Mouse (Mus musculus): Measurements from ENCODE around the gene Ctla4. TPM values are rescaled to one million over a fixed set of nuclear protein-coding genes. Genes with fewer than 3 reads are reported as not detected.

The Ctla4 gene
- total RNA-seq, 2 experiments from 2014 or later = not detected

DNA sequence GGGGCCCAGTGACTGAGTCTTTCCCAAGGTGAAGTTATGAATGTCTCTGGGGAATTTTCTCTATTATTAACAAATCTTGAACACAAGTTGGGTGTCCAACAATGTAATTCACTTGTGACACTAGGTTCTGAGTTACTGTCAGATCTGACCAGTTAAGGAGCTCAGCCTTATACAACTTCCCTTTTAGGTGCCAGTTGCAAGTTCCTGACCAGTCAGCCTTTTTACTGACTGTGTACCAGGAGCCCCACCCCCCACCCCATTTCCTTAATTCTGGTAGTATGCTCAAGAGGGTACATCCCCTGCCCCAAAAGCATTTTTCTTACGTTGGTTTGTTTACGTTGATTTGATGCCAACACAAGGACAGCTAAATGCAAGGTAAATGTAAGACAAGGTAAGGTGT, 21.6 kb upstream of the Ctla4 start:
- no peak for DNase-seq

- DNase-seq = no peak
Measured at GRCm38 (mm10) chr1:60866043-60866442, 20.8 kb upstream of the Ctla4 start.

GRCm38 (mm10) chr1:60868333-60869277, 18.2 kb upstream of the Ctla4 start:
- DNase-seq = peak; percentile 44 to 65

GRCm38 (mm10) chr1:60875267-60875666, 11.5 kb upstream of the Ctla4 start:
- no peak for DNase-seq

- no peak for DNase-seq
Measured at GRCm38 (mm10) chr1:60880116-60880867, 6.5 kb upstream of the Ctla4 start.

DNA sequence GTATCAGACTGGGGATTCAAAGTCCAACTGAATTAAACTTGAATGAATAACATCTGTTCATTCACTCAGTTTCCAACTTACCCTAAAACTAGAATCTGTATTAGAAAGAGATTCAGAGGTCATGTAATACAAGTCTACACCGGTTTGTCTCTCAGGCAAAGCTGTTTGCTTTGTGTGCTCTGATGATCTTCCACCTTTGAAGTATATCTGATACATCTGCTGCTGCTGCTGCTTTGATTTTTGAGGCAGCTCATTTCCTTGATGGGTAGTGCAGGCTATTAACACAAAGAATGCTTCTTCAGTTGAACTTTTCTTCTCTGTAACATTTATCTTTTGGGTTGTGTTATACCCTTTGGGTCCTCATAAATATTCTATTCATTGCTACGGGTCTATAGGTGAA, 4.0 kb upstream of the Ctla4 start:
- no peak for DNase-seq

DNA sequence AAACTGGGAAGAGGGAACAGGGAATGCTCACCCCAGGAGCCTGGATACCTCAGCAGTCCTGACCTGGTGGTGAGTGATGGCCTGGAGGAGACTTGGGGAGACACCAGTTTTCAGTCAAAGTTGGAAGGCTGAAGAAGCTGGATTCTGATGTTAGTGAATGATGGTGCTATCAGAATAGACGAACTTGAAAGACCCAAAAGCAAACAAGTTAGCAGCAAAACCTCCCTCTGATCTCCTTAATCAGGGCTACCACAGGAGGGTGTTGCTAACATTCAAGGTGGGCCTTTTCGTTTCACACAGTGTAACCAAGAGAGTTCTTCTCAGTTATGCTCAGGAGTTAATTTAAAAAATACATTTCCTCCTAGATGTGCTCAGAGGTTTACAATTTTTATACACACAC, 3.5 kb upstream of the Ctla4 start:
- DNase-seq = no peak

- DNase-seq = no peak
Measured at GRCm38 (mm10) chr1:60884611-60885010, 2.2 kb upstream of the Ctla4 start.

GRCm38 (mm10) chr1:60898127-60898932, 11.5 kb downstream of the Ctla4 start:
- DNase-seq = no peak

- no peak for DNase-seq
Measured at GRCm38 (mm10) chr1:60898933-60899210, 12.1 kb downstream of the Ctla4 start.

- DNase-seq = no peak
Measured at GRCm38 (mm10) chr1:60899244-60899643, 12.4 kb downstream of the Ctla4 start.

DNA sequence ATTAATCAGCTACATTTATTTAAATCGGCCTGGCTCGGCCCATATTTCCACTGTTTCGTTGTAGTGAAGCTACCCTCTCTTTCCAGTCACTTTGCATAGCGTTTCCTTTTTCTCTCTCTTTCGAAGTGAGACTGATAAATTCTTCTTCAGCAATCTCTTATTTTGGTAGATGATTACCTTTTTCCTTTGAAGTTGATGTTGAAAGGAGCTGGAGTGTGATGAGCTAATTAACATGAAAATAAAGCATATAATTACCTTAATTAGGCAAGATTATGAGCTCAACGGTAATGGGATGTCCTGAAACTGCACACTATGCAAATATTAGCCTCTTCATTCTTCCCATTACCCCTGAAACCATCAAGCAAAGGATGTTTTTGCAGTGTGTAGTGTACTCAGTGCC, 15.7 kb downstream of the Ctla4 start:
- DNase-seq = no peak

DNA sequence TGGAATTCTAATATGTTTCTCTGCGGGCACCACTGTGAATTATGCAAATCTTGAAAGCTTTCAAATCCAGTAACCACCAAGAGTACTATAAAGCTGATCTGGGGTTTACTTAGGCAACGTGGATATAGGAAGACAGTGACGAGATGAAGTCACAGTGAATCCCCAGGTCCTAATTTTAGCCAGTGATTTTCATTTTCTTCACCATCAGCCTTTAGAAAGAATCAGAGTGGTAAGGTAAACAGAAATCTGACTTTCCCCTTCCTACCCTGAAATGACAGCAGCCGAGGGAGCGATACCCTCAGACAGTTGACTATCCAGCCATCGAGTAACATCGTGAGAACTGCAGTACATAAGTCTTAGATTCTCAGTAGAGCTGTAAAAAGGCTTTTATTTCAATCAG, 16.3 kb downstream of the Ctla4 start:
- DNase-seq = no peak

- DNase-seq = no peak
Measured at GRCm38 (mm10) chr1:60904456-60904978, 17.7 kb downstream of the Ctla4 start.

DNA sequence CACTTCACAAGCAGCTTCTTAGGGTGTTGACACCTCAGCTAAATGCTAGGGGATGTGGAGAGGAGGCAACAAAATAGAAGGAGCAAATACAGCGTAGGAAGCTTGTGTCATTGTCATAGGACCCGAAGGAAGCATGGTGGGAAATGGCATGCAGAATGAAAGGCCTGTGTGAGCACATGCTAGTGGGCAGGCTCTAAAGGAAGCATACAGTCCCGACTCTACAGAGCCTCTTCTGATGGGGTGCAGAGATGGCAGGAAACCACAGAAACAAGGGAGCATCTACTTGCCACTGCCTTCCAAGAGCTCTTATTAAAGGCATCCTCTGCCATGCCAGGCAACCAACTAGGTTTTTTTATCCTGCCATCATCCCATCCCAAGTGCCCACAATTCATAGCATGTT, 20.7 kb downstream of the Ctla4 start:
- no peak for DNase-seq

- DNase-seq = no peak
Measured at GRCm38 (mm10) chr1:60908751-60909161, 22.0 kb downstream of the Ctla4 start.

DNA sequence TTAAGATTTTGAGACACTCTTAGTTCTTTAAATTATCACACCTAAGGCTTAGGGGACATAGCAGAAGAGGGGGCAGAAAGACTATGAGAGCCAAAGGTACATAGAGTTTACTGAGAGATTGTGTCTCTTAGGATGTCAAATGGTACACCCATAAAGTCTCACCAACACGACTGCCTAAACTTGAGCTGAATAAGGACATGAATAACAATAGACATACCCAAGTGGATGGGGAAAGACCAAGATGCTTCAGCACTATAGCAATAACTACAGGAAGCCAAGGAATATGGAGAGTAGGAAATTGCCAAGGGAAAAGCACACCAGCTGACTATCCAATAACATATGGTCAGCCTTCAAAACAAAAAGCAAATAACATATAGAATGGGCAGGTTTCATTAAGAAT, 22.9 kb downstream of the Ctla4 start:
- no peak for DNase-seq

GRCm38 (mm10) chr1:60910796-60911195, 24.0 kb downstream of the Ctla4 start:
- no peak for DNase-seq

GRCm38 (mm10) chr1:60911631-60912030, 24.8 kb downstream of the Ctla4 start:
- DNase-seq = no peak

- no peak for DNase-seq
Measured at GRCm38 (mm10) chr1:60913305-60913704, 26.5 kb downstream of the Ctla4 start.

DNA sequence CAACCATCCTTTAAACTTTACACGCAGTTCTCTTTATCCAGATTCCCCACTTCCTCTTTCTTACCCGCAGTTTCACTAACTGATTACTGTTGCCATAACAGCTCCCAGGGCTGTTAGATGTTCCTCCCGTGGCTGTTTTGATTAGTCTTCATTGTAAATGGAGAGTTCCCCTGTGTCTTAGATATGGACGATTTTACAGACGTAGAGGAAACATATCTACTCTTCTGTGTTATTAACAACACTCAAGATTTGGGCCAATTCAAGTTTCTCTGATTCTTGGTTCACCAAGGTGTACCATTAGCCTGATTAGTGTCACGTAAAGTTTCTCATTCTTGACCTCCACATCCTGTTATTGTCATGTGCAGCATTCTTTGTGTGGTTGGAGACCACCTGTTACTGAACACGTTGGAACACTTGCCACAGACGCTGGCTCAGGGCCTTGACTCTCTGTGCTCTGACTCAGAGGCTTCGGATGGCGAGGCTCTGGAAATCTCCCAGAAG, 29.5 kb downstream of the Ctla4 start:
- DNase-seq = peak; percentile 11 to 51
